Mouse (Mus musculus) neural tube, embryonic 11.5 days (tissue): ENCODE measurements at regions not wholly inside any gene's neighbourhood (a gene's known extent, or its start where the extent isn't known, plus 50 kb on each side); places are given as distances from the start of the nearest gene placed in this dataset.

Source experiments
- ATAC-seq: fragments of 200-750 bp; cut with Nextera tagmentation; 2 replicates; pipeline ENCODE4 v1.8.0; 2017; ENCODE audit warnings: moderate number of reproducible peaks, mild to moderate bottlenecking, moderate TSS enrichment, moderate library complexity; ENCODE audit not compliant: insufficient read depth, low FRiP score, low TSS enrichment
- DNase-seq: peaks from one replicate; pipeline ENCODE4 v3.0.0-alpha.2; 2015; ENCODE audit warnings: low spot score
- H3K27ac ChIP-seq: fragments of 300-500 bp; sonication (generic); 2 replicates; pipeline ENCODE4 v1.5.1; 2014; ENCODE audit warnings: low read depth, mild to moderate bottlenecking, low read length
- H3K27me3 ChIP-seq: fragments of 300-500 bp; sonication (generic); 2 replicates; pipeline ENCODE4 v1.6.1; 2014; ENCODE audit warnings: mild to moderate bottlenecking, low read length, mixed read lengths; ENCODE audit not compliant: control insufficient read depth, insufficient read depth
- H3K36me3 ChIP-seq: fragments of 300-500 bp; sonication (generic); 2 replicates; pipeline ENCODE4 v1.6.1; 2014; ENCODE audit warnings: mild to moderate bottlenecking, low read length, moderate library complexity, mixed read lengths; ENCODE audit not compliant: control insufficient read depth, insufficient read depth
- H3K4me1 ChIP-seq: fragments of 300-500 bp; sonication (generic); 2 replicates; pipeline ENCODE4 v1.6.1; 2014; ENCODE audit warnings: low read length, mixed read lengths; ENCODE audit not compliant: control insufficient read depth, insufficient read depth
- H3K4me2 ChIP-seq: fragments of 300-500 bp; sonication (generic); 2 replicates; pipeline ENCODE4 v1.6.1; 2014; ENCODE audit warnings: low read depth, mild to moderate bottlenecking, moderate library complexity
- H3K4me3 ChIP-seq: fragments of 300-500 bp; sonication (generic); 2 replicates; pipeline ENCODE4 v1.5.1; 2014; ENCODE audit warnings: low read depth, low read length
- H3K9ac ChIP-seq: fragments of 300-500 bp; sonication (generic); 2 replicates; pipeline ENCODE4 v1.6.1; 2014; ENCODE audit warnings: mild to moderate bottlenecking, low read length
- H3K9me3 ChIP-seq: fragments of 300-500 bp; sonication (generic); 2 replicates; pipeline ENCODE4 v1.6.1; 2016; ENCODE audit warnings: low read length; ENCODE audit not compliant: control insufficient read depth
- WGBS: fragments of 180-500 bp; shearing (Covaris S2); extraction: QIAGEN DNeasy Blood & Tissue Kit; methylation state at CpG from one replicate; pipeline ENCODE4 v1.1.7; 2014; 5-methylcytosine and 5-hydroxymethylcytosine counted together

DNA sequence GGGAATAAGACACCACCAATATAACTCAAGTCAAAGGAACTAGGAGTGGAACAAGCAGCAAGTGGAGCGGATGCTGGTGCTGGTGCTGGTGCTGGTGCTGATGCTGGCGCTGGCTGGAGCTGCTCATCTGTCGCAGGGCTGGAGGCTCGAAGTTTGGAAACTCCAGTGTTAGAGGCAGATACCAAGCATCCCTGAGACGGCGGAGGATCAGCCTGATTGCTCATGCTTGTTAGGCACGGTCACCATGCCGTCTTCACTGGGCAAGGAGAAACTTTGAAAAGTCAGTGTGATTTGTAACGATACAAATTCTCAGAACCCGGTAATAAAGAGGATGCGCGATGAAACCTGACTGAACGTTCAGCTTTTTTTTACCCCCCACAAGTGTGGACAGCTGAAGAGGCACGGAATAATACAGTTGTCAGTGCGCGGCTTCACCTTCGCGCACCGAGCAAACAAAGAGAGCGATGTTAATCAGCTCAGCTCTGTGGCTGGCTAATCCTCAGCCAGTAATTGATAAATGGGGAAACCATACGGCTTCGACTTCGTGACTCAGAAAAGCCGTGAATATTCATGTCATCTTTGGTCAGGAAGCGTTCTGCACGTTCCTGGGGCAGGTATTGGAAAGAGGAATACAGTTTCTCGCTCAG lies 528.7 kb upstream of the Adgrl2 start:
- Histone ChIP-seq H3K9ac (peak overlapping the region; percentile 31), H3K4me2 (peak overlapping the region; percentile 81), H3K27me3 (no peaks in the 10 kb centered on the region), H3K27ac (no peak overlapping the region), H3K4me1 (peaks cover 7% of the 10 kb centered on the region; the same call in 1 of the 2 replicates), H3K36me3 (no peaks in the 10 kb centered on the region), H3K4me3 (peak overlapping the region; percentile 40), H3K9me3 (no peaks in the 10 kb centered on the region)
- ATAC-seq (peak; percentile 59), DNase-seq (peak; percentile 56)
- WGBS, result 3% methylated on average over 27 of the region's 27 CpGs

DNA sequence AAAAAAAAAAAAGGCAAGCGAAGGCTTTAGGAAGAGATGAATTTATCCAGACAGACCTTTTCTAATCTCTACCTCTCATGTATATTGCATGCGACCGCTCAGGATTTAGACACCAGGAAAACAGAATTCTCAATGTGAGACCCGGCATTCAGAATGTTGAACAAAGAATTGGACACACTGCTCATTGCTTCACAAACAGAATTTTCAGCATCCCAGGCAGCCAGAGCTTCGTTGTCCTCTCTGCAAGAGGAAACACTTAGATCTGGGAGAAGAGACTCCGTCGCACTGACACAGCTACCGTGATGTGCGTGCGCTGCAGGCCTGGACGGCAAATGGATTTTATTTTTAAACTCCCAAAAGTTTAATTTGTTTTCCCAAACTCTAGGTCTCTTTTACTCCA lies 527.2 kb upstream of the Adgrl2 start:
- peaks cover 7% of the 10 kb centered on the region; the same call in 1 of the 2 replicates for H3K4me1 ChIP-seq
- no peaks in the 10 kb centered on the region for H3K9me3 ChIP-seq
- no peaks in the 10 kb centered on the region for H3K27me3 ChIP-seq
- no peak overlapping the region for H3K4me3 ChIP-seq
- no peak overlapping the region for H3K27ac ChIP-seq
- H3K36me3 ChIP-seq, result no peaks in the 10 kb centered on the region
- WGBS, result 69% methylated on average over 11 of the region's 11 CpGs
- DNase-seq (peak; percentile 23), ATAC-seq (peak; percentile 42; the same call in 1 of the 2 replicates)
- H3K9ac ChIP-seq, result no peak overlapping the region
- H3K4me2 ChIP-seq, result no peak overlapping the region

DNA sequence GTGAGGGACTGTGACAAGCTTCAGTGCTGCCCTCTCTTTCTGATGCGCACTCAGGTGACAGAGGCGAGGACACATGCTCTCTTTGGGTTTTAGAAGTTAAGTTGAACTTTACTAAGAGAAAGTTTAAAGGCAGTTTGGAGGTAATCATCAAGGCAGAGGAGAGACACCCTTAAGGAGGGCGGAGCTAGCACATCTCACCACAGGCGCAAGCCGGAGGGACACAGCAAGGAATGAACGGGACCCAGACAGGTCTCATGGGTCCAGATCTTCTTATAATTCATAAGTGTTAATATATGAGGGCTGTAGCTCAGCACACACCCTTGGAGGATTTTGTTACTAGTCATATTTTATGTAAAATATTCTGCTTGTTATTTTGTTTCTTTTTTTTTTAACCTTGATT lies 518.8 kb upstream of the Adgrl2 start:
- 91% methylated on average over 6 of the region's 6 CpGs for WGBS
- no peak for DNase-seq
- no peak overlapping the region for H3K4me3 ChIP-seq
- no peak overlapping the region for H3K4me2 ChIP-seq
- no peak for ATAC-seq
- H3K4me1 ChIP-seq, result no peaks in the 10 kb centered on the region
- no peaks in the 10 kb centered on the region for H3K27me3 ChIP-seq
- H3K27ac ChIP-seq, result no peak overlapping the region
- H3K9ac ChIP-seq, result no peak overlapping the region
- no peaks in the 10 kb centered on the region for H3K36me3 ChIP-seq
- H3K9me3 ChIP-seq, result no peaks in the 10 kb centered on the region

DNA sequence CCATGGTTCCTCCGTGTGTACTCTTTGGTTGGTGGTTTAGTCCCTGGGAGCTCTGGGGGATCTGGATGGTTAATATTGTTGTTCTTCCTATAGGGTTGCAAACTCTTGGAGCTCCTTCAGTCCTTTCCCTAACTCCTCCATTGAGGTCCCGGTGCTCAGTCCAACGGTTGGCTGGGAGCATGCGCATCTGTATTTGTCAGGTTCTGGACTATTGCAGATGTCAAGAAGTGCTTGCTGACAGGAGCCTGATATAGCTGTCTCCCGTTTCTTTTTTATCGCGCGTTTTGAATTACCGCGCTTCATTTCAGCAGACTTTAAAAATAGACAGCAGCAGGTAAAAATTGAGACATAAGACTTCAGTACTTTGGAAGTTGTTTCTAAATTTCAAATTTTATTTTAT lies 518.3 kb upstream of the Adgrl2 start:
- no peaks in the 10 kb centered on the region for H3K36me3 ChIP-seq
- no peak for ATAC-seq
- no peak overlapping the region for H3K4me3 ChIP-seq
- no peaks in the 10 kb centered on the region for H3K9me3 ChIP-seq
- no peak for DNase-seq
- H3K27me3 ChIP-seq, result no peaks in the 10 kb centered on the region
- H3K4me2 ChIP-seq, result no peak overlapping the region
- WGBS, result 93% methylated on average over 10 of the region's 10 CpGs
- H3K4me1 ChIP-seq, result no peaks in the 10 kb centered on the region
- H3K9ac ChIP-seq, result no peak overlapping the region
- H3K27ac ChIP-seq, result no peak overlapping the region

DNA sequence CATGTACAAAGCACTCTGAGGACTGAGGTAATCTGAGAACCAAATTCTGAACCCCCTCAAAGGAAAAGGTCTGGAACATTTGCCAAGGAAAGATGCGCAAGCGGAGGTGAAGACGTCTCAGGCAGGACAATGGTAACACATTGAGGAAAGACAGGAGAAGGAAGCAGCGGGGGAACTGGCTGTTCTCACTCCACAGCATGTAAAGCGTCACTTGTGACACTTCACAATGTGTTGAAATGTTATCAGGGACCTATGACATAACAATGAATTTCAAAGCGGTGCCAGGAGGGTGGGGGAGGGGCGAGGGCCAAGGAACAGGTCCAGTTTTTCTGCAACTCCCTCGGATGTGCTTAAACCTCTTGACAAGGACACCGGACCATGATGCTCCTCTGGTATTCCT lies 515.3 kb upstream of the Adgrl2 start:
- Histone ChIP-seq H3K4me1 (no peaks in the 10 kb centered on the region), H3K9me3 (no peaks in the 10 kb centered on the region), H3K27me3 (no peaks in the 10 kb centered on the region), H3K27ac (no peak overlapping the region), H3K9ac (no peak overlapping the region), H3K4me2 (no peak overlapping the region), H3K4me3 (no peak overlapping the region), H3K36me3 (no peaks in the 10 kb centered on the region)
- DNase-seq (no peak), ATAC-seq (no peak)
- WGBS, result 75% methylated on average over 9 of the region's 9 CpGs

DNA sequence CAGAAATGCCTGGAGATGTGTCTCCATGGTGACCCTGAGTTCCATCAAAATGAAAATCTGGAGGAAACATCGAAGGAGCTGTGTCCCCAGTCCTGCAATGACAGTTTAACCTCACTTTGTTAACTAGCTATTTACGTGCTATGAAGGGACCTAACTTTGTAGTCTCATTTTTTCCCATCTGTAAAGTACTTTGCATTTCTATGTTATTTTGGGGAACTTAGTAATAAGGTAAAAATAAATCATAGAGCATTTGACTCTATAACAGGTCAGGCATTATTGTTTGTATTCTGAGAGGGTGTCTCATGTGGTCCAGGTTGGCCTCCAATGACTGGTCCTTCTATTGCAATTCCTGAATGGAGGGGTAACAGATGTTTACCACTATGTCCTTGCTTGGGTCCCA lies 513.6 kb upstream of the Adgrl2 start:
- Histone ChIP-seq H3K4me3 (no peak overlapping the region), H3K4me2 (no peak overlapping the region), H3K9ac (no peak overlapping the region), H3K4me1 (no peaks in the 10 kb centered on the region), H3K36me3 (no peaks in the 10 kb centered on the region), H3K27ac (no peak overlapping the region), H3K9me3 (no peaks in the 10 kb centered on the region), H3K27me3 (no peaks in the 10 kb centered on the region)
- DNase-seq (no peak), ATAC-seq (no peak)
- 91% methylated on average over 2 of the region's 2 CpGs for WGBS

DNA sequence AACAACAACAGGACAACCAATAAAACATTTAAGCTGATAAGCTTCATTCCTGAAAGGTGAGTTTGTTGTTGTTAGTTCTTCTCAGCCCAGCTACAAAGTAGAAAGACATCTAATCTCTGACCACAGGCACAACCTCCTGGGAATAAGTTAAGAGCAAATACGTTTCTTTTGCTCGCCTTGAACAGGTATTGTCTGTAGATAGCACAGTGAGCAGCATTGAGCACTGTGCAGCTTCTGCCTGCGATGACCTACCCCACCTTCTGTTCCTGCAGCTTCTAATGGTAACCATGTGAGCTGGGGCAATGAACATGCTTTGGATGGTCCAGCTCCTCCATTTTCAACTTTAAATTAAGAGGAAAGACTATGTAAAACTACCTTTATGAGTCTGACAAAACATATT lies 509.8 kb upstream of the Adgrl2 start:
- Histone ChIP-seq H3K9ac (no peak overlapping the region), H3K4me3 (no peak overlapping the region), H3K27ac (no peak overlapping the region), H3K27me3 (no peaks in the 10 kb centered on the region), H3K36me3 (no peaks in the 10 kb centered on the region), H3K9me3 (no peaks in the 10 kb centered on the region), H3K4me1 (no peaks in the 10 kb centered on the region), H3K4me2 (no peak overlapping the region)
- ATAC-seq (no peak), DNase-seq (no peak)
- 89% methylated on average over 3 of the region's 3 CpGs for WGBS

DNA sequence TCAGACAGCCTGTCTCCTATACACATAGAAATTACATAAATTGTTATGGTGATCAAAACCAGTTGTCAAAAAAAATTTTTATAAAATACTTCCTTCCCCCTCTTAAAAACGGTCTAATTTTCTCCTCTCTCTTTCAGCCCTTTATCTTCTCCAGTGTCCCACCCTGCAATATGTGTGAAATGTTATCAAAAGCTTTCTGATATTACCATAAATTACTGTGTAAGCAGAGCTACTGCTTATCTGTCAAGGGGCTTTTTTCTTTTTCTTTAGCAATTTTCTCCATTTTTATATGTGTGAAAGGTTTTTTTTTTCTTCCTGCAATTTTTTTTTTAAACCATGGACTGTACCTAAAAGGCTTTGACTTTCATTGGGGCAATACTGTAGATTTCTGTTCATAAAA lies 508.4 kb upstream of the Adgrl2 start:
- Histone ChIP-seq H3K36me3 (no peaks in the 10 kb centered on the region), H3K9ac (no peak overlapping the region), H3K4me1 (no peaks in the 10 kb centered on the region), H3K27me3 (no peaks in the 10 kb centered on the region), H3K4me3 (no peak overlapping the region), H3K9me3 (no peaks in the 10 kb centered on the region), H3K4me2 (no peak overlapping the region), H3K27ac (no peak overlapping the region)
- ATAC-seq (no peak), DNase-seq (no peak)
- WGBS, result 69% methylated on average over 1 of the region's 1 CpGs

DNA sequence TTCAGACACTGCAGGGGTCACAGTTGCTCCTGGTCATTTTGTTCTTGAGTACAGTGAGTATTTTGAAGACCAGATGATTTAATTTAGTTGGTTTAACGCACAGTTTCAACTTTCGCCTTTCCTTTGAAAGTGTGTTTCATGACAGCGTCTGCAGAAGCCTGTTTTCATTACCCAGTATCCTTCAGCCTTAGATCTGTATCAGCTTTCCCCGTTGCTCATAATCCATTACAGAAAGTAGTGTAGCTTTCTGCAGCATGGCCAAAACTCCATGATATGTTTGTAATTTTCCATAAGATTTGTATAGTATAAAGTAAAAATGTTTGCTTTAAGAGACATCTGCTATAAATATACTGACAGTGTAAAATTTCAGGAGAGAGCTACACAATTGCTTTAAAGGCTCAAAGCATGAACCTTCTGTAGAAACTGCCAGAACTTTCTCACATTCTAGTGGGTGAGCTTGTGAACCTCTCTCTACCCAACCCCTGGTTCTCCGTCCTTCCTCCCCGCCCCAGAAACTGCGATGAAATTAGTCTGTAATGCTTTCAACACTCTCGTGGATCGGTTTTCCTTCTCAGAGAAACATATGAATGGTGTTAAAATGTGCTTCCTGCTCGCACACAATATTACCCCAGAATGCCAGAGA lies 506.6 kb upstream of the Adgrl2 start:
- H3K9me3 ChIP-seq, result no peaks in the 10 kb centered on the region
- H3K4me1 ChIP-seq, result no peaks in the 10 kb centered on the region
- H3K4me3 ChIP-seq, result no peak overlapping the region
- H3K27me3 ChIP-seq, result no peaks in the 10 kb centered on the region
- WGBS, result 82% methylated on average over 10 of the region's 10 CpGs
- no peaks in the 10 kb centered on the region for H3K36me3 ChIP-seq
- ATAC-seq (no peak), DNase-seq (no peak)
- H3K4me2 ChIP-seq, result no peak overlapping the region
- H3K9ac ChIP-seq, result no peak overlapping the region
- no peak overlapping the region for H3K27ac ChIP-seq
